In genomic region chr12:89074551-89075295, GRCm38 (mm10) we compare ENCODE assay signal across 13 mouse cellular contexts.
A peak's percentile ranks its signal among the peaks of the same experiment; 100 is the strongest.
DNase-seq lines count a peak whose midpoint lies in the region; ATAC-seq and TF ChIP-seq lines count a peak whose summit lies in the region.
"Had no signal": no experiment of that assay in that cellular context is flagged by ENCODE, and none has a peak within 500 bp of the region (broad histone marks: within the 10 kb centered on the region; RNA-seq: fewer than 3 reads in every experiment).

No protein-coding gene starts in this region.

- no peak overlapping the region for H3K27ac ChIP-seq in forebrain, embryonic 11.5 days (ENCODE audit: low read depth, low read length)
- H3K27ac ChIP-seq in forebrain, postnatal 0 days (ENCODE audit: low read depth, low read length) = no peak overlapping the region
- H3K27ac ChIP-seq in midbrain, postnatal 0 days (ENCODE audit: low read depth, low read length) = no peak overlapping the region
- no peak overlapping the region for H3K27ac ChIP-seq in liver, postnatal 0 days (ENCODE audit: low read depth)
- no peak overlapping the region for H3K27ac ChIP-seq in stomach, postnatal 0 days (replicated peaks)
- H3K27ac ChIP-seq: heart, embryonic 15.5 days; kidney, postnatal 0 days; liver, embryonic 13.5 days had no signal

- DNase-seq in forebrain, embryonic 11.5 days (ENCODE audit: low spot score) = no peak
- peak; percentile 22 for DNase-seq in forebrain, postnatal 0 days
- peak; percentile 13 to 19 for DNase-seq in layer of hippocampus, postnatal 14 days (ENCODE audit: low spot score in 2 of 2)
- peak; percentile 60 for DNase-seq in midbrain, postnatal 0 days (ENCODE audit: low spot score)
- no peak for DNase-seq in thymus, postnatal 25 days
- no peak for DNase-seq in liver, postnatal 0 days
- no peak for DNase-seq in stomach, postnatal 0 days (ENCODE audit: low spot score)
- no peak for DNase-seq in spleen, postnatal 4 days (ENCODE audit: low spot score in 2 of 2)
- DNase-seq: cerebellum, adult 11 months; liver, embryonic 13.5 days had no signal

- peaks cover 3% of the 10 kb centered on the region; the same call in 1 of the 2 replicates for H3K4me1 ChIP-seq in forebrain, embryonic 11.5 days (replicated peaks; ENCODE audit: control insufficient read depth, insufficient read depth, low read length)
- 0 out of 2 replicates have a peak, but pooled peaks cover 7% of the 10 kb centered on the region for H3K4me1 ChIP-seq in forebrain, postnatal 0 days (ENCODE audit: insufficient read depth)
- H3K4me1 ChIP-seq in midbrain, postnatal 0 days (ENCODE audit: insufficient read depth, low read length) = no peaks in the 10 kb centered on the region
- H3K4me1 ChIP-seq in liver, postnatal 0 days (ENCODE audit: insufficient read depth) = no peaks in the 10 kb centered on the region
- H3K4me1 ChIP-seq in stomach, postnatal 0 days (replicated peaks; ENCODE audit: control insufficient read depth, insufficient read depth) = no peaks in the 10 kb centered on the region
- H3K4me1 ChIP-seq: heart, embryonic 15.5 days; liver, embryonic 13.5 days had no signal

- H3K4me3 ChIP-seq in forebrain, embryonic 11.5 days (ENCODE audit: low read depth, low read length) = no peak overlapping the region
- no peak overlapping the region for H3K4me3 ChIP-seq in forebrain, postnatal 0 days (ENCODE audit: low read depth, low read length)
- no peak overlapping the region for H3K4me3 ChIP-seq in midbrain, postnatal 0 days (ENCODE audit: low read depth, low read length)
- no peak overlapping the region for H3K4me3 ChIP-seq in liver, postnatal 0 days (ENCODE audit: low read depth, low read length)
- H3K4me3 ChIP-seq in stomach, postnatal 0 days (ENCODE audit: low read depth, low read length) = no peak overlapping the region
- H3K4me3 ChIP-seq: erythroblast, embryonic 14.5 days; heart, embryonic 15.5 days; liver, embryonic 13.5 days had no signal

- TF ChIP-seq EP300 in liver, postnatal 0 days (IDR thresholded peaks at IDR 0.05; ENCODE audit: low read depth) = no peak
- no peak for TF ChIP-seq EP300 in stomach, postnatal 0 days (optimal IDR thresholded peaks at IDR 0.05)

- no peaks in the 10 kb centered on the region for H3K36me3 ChIP-seq in forebrain, embryonic 11.5 days (ENCODE audit: control insufficient read depth, insufficient read depth, low read length)
- no peaks in the 10 kb centered on the region for H3K36me3 ChIP-seq in forebrain, postnatal 0 days (ENCODE audit: insufficient read depth)
- H3K36me3 ChIP-seq in midbrain, postnatal 0 days (ENCODE audit: insufficient read depth, low read length) = no peaks in the 10 kb centered on the region
- H3K36me3 ChIP-seq in liver, postnatal 0 days (replicated peaks; ENCODE audit: insufficient read depth, low read length) = no peaks in the 10 kb centered on the region
- no peaks in the 10 kb centered on the region for H3K36me3 ChIP-seq in stomach, postnatal 0 days (ENCODE audit: control insufficient read depth, insufficient read depth, low read length)
- H3K36me3 ChIP-seq: heart, embryonic 15.5 days; liver, embryonic 13.5 days had no signal

- peak; percentile 66 for ATAC-seq in forebrain, embryonic 11.5 days (replicated peaks; ENCODE audit: low FRiP score)
- ATAC-seq in forebrain, postnatal 0 days = peak; percentile 71
- ATAC-seq in midbrain, postnatal 0 days (ENCODE audit: low FRiP score) = peak; percentile 27; the same call in 1 of the 2 replicates
- no peak for ATAC-seq in liver, postnatal 0 days
- no peak for ATAC-seq in stomach, postnatal 0 days (ENCODE audit: low FRiP score, low TSS enrichment)

- H3K9ac ChIP-seq in forebrain, embryonic 11.5 days (ENCODE audit: low read length) = no peak overlapping the region
- H3K9ac ChIP-seq in forebrain, postnatal 0 days = no peak overlapping the region
- H3K9ac ChIP-seq in midbrain, postnatal 0 days (replicated peaks; ENCODE audit: low read length, poor library complexity, severe bottlenecking) = no peak overlapping the region
- no peak overlapping the region for H3K9ac ChIP-seq in liver, postnatal 0 days (replicated peaks)
- no peak overlapping the region for H3K9ac ChIP-seq in stomach, postnatal 0 days (ENCODE audit: low read length)
- H3K9ac ChIP-seq: heart, embryonic 15.5 days; liver, embryonic 13.5 days had no signal

- no peaks in the 10 kb centered on the region for H3K27me3 ChIP-seq in forebrain, embryonic 11.5 days (ENCODE audit: control insufficient read depth, insufficient read depth, low read length)
- no peaks in the 10 kb centered on the region for H3K27me3 ChIP-seq in forebrain, postnatal 0 days (ENCODE audit: insufficient read depth, low read length)
- H3K27me3 ChIP-seq in midbrain, postnatal 0 days (ENCODE audit: insufficient read depth, low read length) = no peaks in the 10 kb centered on the region
- H3K27me3 ChIP-seq in liver, postnatal 0 days (ENCODE audit: insufficient read depth, low read length) = no peaks in the 10 kb centered on the region
- H3K27me3 ChIP-seq in stomach, postnatal 0 days (ENCODE audit: control insufficient read depth, insufficient read depth, low read length) = no peaks in the 10 kb centered on the region
- H3K27me3 ChIP-seq: heart, embryonic 15.5 days; liver, embryonic 13.5 days had no signal

- TF ChIP-seq CTCF in forebrain, postnatal 0 days (IDR thresholded peaks at IDR 0.05; ENCODE audit: low read depth) = no peak
- TF ChIP-seq CTCF in midbrain, postnatal 0 days (IDR thresholded peaks at IDR 0.05) = no peak
- no peak for TF ChIP-seq CTCF in liver, postnatal 0 days (IDR thresholded peaks at IDR 0.05; ENCODE audit: low read depth)
- TF ChIP-seq CTCF in stomach, postnatal 0 days (IDR thresholded peaks at IDR 0.05; ENCODE audit: low read depth) = no peak

- H3K4me2 ChIP-seq in forebrain, embryonic 11.5 days (ENCODE audit: low read depth, low read length, severe bottlenecking) = no peak overlapping the region
- H3K4me2 ChIP-seq in forebrain, postnatal 0 days (ENCODE audit: low read depth) = no peak overlapping the region
- H3K4me2 ChIP-seq in midbrain, postnatal 0 days (ENCODE audit: low read depth, low read length, poor library complexity, severe bottlenecking) = no peak overlapping the region
- H3K4me2 ChIP-seq in liver, postnatal 0 days (ENCODE audit: low read depth, low read length) = no peak overlapping the region
- no peak overlapping the region for H3K4me2 ChIP-seq in stomach, postnatal 0 days (replicated peaks; ENCODE audit: low read depth)
- H3K4me2 ChIP-seq: heart, embryonic 15.5 days; liver, embryonic 13.5 days had no signal

- WGBS in forebrain, embryonic 11.5 days = 23% methylated on average over 10 of the region's 10 CpGs
- 14% methylated on average over 10 of the region's 10 CpGs for WGBS in forebrain, postnatal 0 days
- WGBS in midbrain, postnatal 0 days = 14% methylated on average over 10 of the region's 10 CpGs
- 50% methylated on average over 10 of the region's 10 CpGs for WGBS in liver, postnatal 0 days (ENCODE audit: insufficient replicate concordance)
- 52% methylated on average over 10 of the region's 10 CpGs for WGBS in stomach, postnatal 0 days

- no peaks in the 10 kb centered on the region for H3K9me3 ChIP-seq in forebrain, embryonic 11.5 days (ENCODE audit: control insufficient read depth, low read length)
- H3K9me3 ChIP-seq in forebrain, postnatal 0 days (ENCODE audit: low read length) = no peaks in the 10 kb centered on the region
- H3K9me3 ChIP-seq in midbrain, postnatal 0 days (ENCODE audit: low read length) = no peaks in the 10 kb centered on the region
- H3K9me3 ChIP-seq in liver, postnatal 0 days (ENCODE audit: low read length) = no peaks in the 10 kb centered on the region
- no peaks in the 10 kb centered on the region for H3K9me3 ChIP-seq in stomach, postnatal 0 days (ENCODE audit: control insufficient read depth, low read length)
- H3K9me3 ChIP-seq: heart, embryonic 15.5 days; liver, embryonic 13.5 days had no signal

Comparison
In these comparisons a context has a peak if more than half of its experiments do, and no peak if none do; other contexts are left out.
1. DNase-seq: peak in forebrain, postnatal 0 days (single experiment), layer of hippocampus, postnatal 14 days (2 of 2) and midbrain, postnatal 0 days (single experiment); none in forebrain, embryonic 11.5 days (single experiment), thymus, postnatal 25 days (single experiment), liver, postnatal 0 days (single experiment), stomach, postnatal 0 days (single experiment) and spleen, postnatal 4 days (0 of 2).
2. ATAC-seq: peak in forebrain, embryonic 11.5 days (single experiment), forebrain, postnatal 0 days (single experiment) and midbrain, postnatal 0 days (single experiment); none in liver, postnatal 0 days (single experiment) and stomach, postnatal 0 days (single experiment).